Mouse (Mus musculus) frontal cortex, postnatal 10 days (tissue): ENCODE data around the gene Iqschfp.
A peak's percentile ranks its signal among the peaks of the same experiment; 100 is the strongest.

ENCODE experiments used
- DNase-seq, 2 experiments: peaks; one replicate each; pipeline ENCODE4 v3.0.0; 2022; ENCODE audit warnings: low spot score in 2 of 2, mixed read lengths in 1 of 2

Iqschfp gene

DNA sequence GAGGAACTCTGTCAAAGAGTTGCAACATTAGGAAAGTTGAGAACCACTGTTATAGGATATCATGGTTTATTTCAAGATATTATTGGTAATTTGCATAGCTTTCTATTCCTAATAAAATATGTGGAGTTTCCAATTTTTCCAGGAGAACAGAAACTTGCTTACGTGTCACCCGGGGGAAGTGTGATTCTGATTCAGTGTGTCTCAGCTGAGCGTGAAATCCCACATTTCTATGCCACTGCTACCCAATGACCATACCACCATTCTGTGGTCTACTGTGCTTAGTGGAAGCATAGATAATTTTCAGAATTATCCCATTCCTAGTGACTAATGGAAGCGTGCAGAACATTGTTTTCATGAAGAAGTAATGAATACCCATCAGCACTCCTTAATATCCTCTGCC is 704.9 kb downstream of the Iqschfp start:
- no peak for DNase-seq

DNA sequence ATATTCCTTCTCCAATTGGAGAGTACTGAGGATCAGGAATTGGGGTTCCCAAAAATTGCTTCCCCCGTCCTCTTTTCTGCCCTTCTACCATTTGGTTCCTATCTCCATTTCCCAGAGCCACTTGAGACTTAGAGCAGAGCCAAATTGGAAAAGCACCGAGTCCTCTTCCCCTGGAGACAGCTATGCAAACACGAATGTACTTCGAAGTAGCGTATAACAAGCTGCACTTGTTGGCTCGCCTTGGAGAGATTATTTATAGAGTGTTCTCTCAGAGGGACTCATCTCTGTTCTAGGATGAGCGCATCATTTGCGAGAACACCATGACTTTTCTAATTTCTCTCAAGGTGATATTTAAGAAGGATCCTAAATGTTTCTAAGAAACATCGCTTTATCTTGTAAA is 710.9 kb downstream of the Iqschfp start:
- no peak for DNase-seq

DNA sequence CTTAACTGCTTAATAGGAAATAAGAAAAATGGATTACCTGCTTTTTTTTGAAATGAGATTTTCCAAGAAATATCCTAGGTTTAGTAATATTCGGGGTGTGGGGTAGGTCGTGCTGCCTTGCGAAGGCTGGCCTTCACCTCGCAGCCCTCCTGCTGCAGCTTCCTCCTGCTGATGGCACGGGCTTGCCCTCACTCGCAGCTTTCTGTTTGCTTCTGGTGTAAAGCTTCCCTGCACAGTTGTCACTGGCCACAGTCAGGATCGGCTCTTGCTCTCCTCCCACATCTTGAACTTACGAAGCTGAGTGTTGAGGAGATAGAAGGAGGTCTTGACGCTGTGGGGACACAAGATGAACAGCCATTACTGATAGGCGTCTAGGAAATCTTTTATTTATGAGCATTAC is 712.4 kb downstream of the Iqschfp start:
- DNase-seq, result no peak

DNA sequence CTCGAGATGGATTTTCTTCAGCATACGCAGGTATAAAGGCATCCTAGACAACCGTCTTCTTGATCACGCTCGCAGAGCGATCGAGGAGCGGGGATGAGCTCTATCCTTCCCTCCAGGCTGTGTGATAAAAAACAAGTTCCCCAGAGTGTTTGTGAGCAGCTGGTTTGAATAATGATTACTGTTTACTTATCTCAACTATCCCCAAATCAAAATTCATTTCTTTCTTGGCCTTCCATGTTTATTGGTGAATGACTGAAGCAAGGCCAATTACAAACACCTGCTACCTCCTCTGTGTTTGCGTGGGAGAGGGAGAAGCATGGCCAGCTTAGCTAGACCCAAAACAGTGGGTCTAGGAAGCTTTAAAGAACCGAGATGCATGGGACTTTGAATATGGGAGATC is 712.9 kb downstream of the Iqschfp start:
- no peak for DNase-seq

DNA sequence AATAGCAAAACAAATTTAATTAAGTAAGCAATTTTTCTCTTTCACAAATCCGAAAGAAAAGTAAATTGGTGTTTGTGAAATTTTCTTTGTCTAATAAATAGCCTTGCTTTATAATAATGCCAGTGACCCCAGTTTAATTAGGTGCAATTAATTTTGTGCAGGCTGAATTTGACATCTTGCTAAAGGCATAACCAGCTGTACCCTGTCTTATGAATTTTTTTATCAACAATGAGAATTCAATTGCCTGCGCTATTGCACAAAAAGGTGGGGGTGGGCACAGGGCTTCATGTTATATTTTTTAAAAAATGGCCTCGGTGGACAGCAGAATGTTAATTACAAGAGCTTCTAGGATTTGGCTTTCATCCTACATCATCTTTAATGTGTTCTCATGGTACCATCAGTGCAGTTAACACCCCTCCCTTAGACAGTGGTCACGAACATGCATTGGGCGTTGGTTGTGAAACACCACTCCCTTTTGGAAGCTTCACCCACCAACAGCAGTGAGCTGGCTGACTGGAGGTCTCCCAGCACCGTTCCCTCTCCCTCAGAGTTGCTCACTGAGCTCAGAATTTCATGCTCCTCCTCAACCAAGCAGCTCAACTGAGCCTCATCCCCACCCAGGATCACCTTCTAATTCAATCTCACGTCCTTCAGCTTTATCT is 714.0 kb downstream of the Iqschfp start:
- no peak for DNase-seq

DNA sequence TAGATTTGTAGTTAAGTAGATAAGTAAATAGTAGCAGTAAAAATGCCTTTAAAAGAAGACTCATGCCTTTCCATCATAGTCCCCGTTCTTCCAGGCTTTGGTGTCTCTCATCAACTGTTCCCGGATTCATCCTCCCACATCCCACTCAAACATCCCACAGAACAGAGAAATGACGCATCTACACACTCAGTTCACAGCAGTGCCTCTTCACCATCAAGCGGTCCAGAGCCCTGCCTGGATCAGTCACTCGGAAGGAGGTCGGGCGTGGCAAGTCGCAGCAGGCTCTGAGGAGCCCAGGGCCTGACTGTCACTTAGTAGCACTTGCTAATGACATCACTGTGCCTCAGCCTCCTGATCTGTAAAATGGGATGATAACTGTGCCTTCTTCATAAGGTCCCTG is 714.7 kb downstream of the Iqschfp start:
- DNase-seq, result no peak

DNA sequence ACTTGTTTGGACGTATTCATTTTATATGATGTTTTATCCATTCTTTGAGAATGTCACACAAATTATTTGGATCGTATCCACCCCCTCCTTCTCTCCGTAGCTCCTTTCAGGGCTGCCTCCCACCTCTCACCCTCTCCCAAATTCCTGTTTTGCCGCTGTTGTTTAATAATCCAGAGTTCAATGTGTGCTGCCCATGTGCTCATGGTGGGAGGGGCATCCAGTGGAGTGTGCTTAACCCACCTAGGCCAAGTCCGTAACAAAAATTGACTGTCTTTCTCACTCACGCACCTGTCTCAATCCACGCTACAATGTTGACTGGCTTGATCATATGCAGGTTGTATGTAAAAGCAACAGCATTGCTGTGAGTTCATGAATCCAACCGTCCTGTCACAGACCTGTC is 715.3 kb downstream of the Iqschfp start:
- DNase-seq, result no peak

DNA sequence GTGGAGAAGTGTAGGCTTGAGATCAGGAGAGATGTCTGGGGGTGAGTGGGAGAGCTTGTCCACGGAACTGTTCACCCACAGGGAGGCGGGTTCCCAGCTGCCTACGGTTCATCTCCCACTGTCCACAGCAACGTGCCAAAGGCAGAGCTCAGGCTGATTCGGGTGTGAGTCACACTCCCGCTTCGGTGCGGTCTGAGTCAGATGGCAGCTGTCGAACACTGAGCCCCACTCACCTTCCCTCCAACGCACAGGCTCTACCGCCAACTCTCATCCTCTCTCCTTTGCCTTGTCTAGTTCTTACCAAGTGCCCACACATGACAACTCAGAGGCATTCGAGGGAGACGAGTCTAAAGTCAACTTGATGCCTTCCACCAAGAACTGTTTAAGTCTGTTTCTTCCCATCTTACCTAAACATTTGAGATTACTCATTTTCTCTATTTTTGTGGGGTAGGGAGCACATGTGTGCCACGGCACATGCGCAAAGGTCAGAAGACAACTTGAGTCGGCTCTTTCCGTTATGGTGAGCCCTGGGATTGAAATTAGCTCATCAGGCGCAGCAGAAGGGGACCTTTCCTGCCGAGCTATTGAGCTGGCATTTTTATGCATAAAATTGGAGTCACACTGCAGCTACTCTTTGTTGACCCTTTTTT is 716.9 kb downstream of the Iqschfp start:
- peak; percentile 48 to 68 for DNase-seq

DNA sequence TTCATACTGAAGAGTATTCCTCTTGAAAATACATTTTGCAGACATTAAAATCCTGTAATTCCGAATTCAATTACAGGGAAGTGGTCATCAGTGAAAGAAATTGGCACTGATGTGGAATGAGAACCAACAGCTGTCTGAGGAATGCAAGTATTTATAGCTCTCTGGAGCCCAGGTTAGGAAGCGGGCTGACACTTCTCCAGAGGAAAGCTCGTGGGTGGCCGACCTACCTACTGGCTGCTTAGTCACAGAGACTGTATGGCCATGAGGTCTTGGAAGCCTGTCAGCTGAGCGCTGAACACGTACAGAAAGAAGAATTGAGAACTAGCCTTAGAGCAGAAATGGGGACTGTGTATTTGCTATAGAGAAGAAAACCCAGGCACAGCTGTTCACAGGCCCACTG is 718.0 kb downstream of the Iqschfp start:
- DNase-seq, result no peak

DNA sequence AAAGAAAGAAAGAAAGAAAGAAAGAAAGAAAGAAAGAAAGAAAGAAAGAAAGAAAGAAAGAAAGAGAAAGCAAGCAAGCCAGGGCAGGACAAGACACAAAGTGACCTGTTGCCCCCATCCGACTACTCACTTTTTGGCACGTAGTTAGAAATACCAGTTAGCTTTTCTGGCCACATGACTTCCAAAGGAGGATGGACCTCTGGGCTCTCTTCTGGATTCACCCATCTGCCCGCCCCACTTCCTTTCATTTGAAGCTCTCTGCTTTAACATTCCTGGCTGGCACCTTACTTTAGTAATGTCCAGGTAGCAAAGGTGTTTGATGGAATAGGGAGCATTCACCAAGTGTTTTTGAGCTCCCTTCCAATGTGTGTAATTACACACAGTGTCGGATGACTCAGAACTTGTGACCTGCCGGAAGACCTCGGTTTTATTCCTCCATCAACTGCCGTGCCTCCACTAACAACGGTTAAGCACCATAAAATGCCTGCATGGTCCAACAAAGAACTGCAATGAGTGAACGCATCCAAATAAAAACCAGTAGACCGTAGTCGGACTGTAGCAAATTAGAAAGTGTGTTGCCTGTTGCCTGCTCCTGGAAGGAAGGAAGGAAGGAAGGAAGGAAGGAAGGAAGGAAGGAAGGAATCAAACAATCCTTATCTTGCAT is 718.7 kb downstream of the Iqschfp start:
- DNase-seq, result no peak

DNA sequence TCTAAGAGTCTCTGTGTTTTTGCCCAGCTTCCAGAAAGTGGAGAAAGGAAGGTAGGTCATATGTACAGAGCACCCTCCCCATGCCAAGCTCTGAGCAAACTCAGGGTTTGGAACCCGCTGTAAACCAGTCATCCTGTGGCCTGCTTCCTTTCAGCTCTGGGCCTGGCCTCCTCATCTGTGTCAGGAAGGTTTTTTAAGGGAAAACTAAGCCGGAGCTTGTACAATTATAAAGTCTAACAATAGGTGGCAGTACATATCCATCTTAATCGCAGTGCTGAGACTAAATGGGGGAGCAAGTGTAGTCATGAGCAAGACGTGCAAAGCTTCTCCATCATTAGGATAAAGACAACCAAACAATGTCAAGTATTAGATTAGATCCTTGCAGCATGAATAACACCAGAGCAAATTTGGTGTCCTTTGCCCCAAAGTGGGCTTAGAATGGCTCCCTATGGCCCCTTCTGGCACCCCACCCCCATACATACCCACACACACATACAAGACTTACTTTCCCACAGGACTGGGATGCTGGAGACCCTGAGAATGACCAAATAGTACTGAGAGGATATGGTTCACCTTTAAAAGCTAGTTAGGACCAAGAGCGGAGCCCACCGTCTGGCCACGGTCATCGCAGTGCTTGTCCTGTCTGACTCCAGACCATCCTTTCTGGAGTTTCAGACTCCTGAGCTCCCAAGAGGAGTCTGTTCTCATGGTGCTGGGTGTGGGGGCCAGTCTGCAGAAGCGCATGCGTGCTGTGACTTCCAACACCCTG is 723.2 kb downstream of the Iqschfp start:
- no peak for DNase-seq

DNA sequence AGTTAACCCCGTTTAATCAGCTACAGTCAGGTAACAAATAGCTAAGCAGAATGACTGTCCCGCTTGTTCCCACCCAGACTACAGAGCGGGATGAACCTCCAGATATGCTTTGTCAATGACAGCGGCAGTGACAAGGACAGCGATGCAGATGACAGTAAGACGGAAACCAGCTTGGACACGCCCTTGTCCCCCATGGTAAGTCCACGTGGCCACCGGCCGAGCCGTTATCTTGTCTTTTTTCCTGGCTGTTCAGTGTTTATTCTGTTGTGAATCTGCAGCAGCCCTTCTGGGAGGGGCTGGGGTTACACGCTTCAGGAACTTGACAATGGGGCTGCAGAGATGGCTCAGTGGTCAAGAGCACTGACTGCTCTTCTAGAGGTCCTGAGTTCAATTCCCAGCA is 724.3 kb downstream of the Iqschfp start:
- no peak for DNase-seq

DNA sequence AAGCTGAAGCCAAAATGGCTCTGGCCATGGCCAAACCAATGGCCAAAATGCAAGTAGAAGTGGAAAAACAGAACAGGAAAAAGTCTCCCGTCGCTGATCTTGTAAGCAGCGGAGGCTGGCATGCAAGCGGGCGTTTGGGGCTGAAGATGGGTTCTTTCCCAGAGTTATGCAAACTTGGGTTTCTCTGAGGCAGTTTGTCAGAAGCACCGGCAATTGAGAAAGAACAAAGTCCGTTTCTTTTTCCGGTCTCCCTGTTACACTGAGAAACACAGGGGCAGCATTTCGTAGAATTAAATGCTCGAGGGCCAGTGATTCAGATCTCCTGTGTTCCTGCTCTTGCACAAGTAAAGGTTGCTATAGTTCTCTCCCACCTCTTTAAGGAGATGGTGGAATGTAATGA is 725.7 kb downstream of the Iqschfp start:
- DNase-seq, result no peak

DNA sequence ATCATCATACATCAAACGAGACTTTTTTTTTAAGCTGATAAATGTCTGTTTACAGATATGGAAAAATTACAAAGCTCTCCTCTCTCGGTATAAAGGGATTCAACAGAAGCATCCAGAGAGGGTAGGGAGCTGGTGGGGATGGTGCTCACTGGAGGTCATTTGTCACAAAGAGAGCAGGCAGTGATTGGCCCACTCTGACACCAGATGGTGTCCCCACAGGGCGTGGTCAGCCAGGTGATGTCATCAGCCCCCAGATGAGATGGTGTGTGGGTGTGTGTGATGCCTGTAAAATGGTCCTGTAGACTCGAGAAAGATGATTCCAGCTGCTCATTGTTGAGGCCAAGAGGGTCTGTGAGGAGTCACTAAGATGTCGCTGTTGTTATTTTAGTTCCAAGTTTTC is 727.1 kb downstream of the Iqschfp start:
- no peak for DNase-seq

DNA sequence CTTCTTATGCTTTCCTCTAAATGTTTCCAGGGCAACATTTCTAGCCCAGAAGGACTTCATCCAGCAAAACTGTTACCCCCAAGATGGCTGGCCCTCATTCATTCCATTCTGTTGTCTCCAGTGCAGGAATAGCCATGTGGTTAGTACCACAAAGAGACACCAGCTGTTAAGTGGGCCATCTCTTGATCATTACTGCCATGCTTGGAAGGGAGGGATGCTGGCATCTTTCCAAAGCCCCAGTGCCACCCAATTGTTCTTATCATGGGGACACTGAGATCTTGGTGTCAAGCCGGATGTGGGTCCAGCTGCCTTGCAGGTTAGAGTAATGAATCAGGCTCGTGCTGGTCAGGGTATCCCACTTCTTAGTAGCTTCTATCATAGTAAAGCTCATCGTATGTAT is 729.9 kb downstream of the Iqschfp start:
- DNase-seq, result no peak

DNA sequence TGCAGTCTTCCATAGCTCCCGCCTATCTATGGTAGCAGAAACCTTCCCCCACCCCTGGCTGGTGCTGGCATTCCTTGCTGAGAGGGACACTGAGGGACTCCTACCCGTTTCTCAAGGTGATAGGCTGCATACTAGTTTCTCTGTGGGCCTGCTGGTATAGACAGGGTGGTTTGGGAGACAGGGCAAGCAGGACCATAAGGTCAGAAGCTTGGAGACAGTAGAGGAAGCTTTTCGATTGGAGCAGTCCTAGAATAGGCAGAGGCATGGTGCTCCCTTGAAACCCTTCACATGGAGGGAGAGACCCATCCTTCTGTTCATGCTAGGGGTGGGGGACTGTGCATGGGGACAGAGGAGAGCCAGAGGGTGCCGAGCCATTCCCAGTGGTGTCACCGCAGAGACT is 731.0 kb downstream of the Iqschfp start:
- no peak for DNase-seq

DNA sequence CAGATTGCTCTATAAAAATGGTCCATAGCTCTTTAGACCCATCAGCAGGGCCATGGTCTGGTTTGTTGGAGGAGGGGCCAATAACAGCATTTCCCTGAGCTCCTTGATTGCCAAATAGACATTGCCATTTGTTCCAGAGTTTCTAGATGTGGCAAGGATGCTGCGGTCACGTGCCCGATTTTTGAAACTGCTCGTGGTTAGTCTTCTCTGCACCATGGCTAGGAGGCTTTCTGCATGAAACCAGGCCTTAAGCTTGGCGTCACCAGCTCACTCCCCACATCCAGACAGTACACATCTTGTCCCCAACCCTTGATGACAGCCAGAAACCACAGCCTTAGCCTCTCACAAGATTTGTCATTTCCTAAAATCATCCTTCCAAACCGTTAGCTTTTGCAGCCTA is 732.4 kb downstream of the Iqschfp start:
- DNase-seq, result no peak

DNA sequence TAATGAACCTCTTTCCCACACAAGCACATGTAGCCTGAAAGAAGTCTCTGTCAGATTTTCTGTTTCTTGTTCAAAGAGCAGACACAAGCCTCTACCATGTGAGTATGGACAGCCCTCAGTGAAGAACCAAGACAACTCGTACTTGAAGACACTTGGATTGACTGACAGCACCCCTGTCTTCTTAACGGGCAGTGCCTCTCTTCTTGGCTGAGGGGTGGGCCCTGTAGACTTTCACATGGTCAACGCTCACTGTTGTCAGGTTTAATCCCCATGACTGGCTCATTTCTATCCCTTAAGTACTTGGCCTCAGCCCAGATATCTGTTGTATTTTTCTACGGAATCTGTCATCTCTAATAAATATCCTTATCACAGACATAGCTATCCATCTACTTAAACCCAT is 738.2 kb downstream of the Iqschfp start:
- DNase-seq, result no peak

DNA sequence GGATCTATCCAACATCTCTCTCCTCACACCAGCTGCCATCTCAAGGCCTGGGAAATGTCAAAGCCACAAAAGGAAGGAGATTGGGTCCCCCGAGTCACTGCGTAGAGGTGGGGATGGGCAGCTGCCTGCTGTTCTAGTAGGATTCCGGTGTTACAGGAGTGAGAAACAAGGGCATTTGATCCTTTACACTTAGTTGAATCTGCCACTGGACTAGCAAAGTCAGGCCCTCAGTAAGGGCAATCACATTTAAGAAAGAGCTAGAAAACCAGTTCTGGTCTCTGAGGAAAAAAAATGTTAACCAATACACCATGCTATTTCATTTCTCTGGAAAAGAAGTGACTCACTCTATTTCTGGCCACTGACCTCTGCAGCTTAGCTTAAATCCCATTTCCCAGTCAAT is 738.8 kb downstream of the Iqschfp start:
- no peak for DNase-seq

DNA sequence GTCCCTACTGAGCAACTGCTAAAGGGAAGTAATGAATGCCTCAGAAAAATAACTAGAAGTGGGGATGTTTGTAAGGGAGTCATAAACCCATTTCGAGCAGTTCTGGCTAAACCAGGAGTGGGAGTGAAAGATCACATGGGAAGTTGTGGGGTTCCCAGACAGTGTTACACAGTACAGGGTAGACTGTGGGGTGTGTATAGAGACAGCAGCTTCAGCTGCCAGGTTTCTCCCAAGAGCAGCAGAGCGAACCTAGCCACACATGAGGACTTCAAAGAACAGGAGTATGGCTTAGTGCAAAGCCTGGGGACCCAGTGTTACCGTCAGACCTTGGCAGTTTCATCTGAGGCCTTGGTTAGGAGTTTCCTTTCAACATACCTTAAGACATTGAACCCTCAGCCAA is 740.7 kb downstream of the Iqschfp start:
- no peak for DNase-seq

DNA sequence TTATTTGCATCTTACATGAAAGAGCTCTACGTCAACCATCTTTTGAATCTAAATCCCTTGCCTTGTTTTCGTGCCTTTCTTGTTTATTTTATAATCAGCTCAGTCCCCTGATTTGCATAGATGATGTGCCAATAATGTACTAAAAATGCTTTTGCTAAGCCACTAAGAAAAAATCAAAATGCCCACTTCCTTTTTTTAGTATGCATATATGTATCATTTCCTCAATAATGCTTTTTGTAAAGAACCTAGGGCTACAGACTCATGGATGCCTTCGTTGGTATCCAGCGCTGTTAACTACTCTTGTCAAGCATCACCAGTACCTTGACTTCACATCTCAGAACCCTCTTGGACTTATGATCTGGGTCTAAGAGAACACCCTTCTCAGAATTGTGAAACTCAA is 741.5 kb downstream of the Iqschfp start:
- no peak for DNase-seq

DNA sequence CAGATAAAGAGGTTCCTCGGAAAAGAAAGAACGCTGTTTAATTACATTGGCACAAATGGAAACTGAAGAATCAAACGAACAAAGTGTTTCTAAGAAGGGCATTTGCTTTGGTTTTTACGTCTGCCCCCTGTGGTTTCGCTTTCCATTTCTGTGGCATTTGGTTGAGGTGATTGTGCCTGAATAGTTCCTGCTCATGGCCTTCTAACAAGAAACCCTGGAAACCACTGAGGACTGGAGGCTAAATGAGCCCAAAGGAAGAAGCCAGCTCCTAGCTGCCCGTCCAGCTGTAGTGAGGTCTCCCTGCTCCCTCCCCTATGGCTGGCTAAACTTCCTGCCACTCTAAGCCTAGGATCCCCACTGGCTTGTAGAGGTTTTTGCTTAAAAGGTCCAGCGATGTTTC is 745.9 kb downstream of the Iqschfp start:
- DNase-seq, result no peak

DNA sequence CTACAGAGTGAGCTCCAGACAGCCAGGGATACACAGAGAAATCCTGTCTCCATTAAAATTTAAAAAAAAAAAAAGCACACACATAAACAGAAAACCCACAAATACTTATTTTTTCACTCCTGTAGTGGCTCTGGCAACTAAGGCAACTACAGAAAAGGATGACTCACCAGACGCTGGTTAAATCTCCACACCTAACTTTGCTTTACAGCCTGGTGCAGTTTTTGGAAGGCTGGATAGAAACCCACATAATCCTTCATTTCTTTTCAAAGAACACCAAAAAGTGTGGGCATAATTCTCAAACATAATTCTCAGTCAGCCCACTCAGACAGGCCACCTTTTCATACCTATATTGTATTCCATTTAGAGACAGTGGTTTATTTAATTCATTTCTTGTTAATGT is 746.7 kb downstream of the Iqschfp start:
- DNase-seq, result no peak
